Mouse (Mus musculus): Measurements from ENCODE around the gene Lpin3.

DNA sequence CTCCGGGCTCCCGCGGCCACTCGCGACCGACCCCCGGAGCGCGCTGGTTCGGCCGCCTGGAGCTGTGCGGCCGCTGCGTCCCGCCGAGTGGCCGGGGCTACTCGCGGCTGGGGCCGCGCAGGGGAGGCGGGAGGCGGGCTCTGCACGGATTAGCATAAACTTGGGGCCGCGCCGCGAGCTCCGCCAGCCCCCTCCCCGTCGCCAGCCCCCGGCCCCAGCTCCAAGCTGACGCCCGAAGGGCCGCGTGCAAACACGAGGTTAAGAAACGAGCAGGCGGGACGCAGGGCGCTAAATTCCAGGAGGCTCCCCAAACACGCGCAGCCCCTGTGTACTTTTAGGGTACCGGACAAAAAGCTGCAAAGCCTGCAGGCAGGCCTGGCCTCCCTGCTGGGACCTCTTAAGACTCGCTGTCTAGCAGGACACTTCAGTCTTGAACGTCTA lies 31.8 kb downstream of the Lpin3 start, which contains the start of gene Emilin3:
- TF ChIP-seq FLI1 (IDR thresholded peaks at IDR 0.05; ENCODE audit: low read length) = no peak
- no peak for TF ChIP-seq GATA1 (IDR thresholded peaks at IDR 0.05; ENCODE audit: borderline replicate concordance, low read length)

All from megakaryocyte, embryonic 14.5 days (primary cell).